Mouse (Mus musculus) lung, embryonic 15.5 days (tissue): ENCODE data around the gene Arf1. TPM values are rescaled to one million over a fixed set of nuclear protein-coding genes. Genes with fewer than 3 reads are reported as not detected.
"Not testable (repeated sequence)": the region's sequence is repeated elsewhere in the genome, so short reads cannot be mapped to it uniquely, and the experiment has no call there.

Source experiments
- ATAC-seq: fragments of 200-750 bp; cut with Nextera tagmentation; 2 replicates; pipeline ENCODE4 v1.8.0; 2017; ENCODE audit warnings: moderate number of reproducible peaks, borderline replicate concordance; ENCODE audit not compliant: low FRiP score, low TSS enrichment; ENCODE audit errors: extremely low read depth
- H3K27ac ChIP-seq: fragments of 300-500 bp; sonication (generic); 2 replicates; pipeline ENCODE4 v1.5.1; 2015; ENCODE audit warnings: moderate library complexity, mild to moderate bottlenecking, inconsistent platforms
- H3K27me3 ChIP-seq: fragments of 300-500 bp; sonication (generic); 2 replicates; pipeline ENCODE4 v1.6.1; 2015; ENCODE audit warnings: inconsistent platforms
- H3K36me3 ChIP-seq: fragments of 300-500 bp; sonication (generic); 2 replicates; pipeline ENCODE4 v1.6.1; 2015; ENCODE audit warnings: inconsistent platforms
- H3K4me1 ChIP-seq: fragments of 300-500 bp; sonication (generic); 2 replicates; pipeline ENCODE4 v1.6.1; 2015; ENCODE audit warnings: inconsistent platforms
- H3K4me2 ChIP-seq: fragments of 300-500 bp; sonication (generic); 2 replicates; pipeline ENCODE4 v1.6.1; 2015; ENCODE audit warnings: inconsistent platforms, mild to moderate bottlenecking, moderate library complexity
- H3K4me3 ChIP-seq: fragments of 300-500 bp; sonication (generic); 2 replicates; pipeline ENCODE4 v1.5.1; 2015; ENCODE audit warnings: mild to moderate bottlenecking, inconsistent platforms
- H3K9ac ChIP-seq: fragments of 300-500 bp; sonication (generic); 2 replicates; pipeline ENCODE4 v1.6.1; 2015; ENCODE audit warnings: inconsistent platforms
- H3K9me3 ChIP-seq: fragments of 300-500 bp; sonication (generic); 2 replicates; pipeline ENCODE4 v1.6.1; 2016; ENCODE audit warnings: inconsistent platforms
- WGBS: fragments of 180-500 bp; shearing (Covaris S2); methylation state at CpG from one replicate; pipeline ENCODE4 v1.1.7; 2015; 5-methylcytosine and 5-hydroxymethylcytosine counted together
- polyA plus RNA-seq: library from polyadenylated mRNA; unstranded; fragments of >200 nt; fragmentation: Nextera tagmentation; extraction: Ambion mirVana; gene quantifications from 2 replicates; pipeline ENCODE4 v1.2.1, GENCODE M21; 2015

The Arf1 gene
- polyA plus RNA-seq, 1 experiment from 2014 or later = 743 TPM

DNA sequence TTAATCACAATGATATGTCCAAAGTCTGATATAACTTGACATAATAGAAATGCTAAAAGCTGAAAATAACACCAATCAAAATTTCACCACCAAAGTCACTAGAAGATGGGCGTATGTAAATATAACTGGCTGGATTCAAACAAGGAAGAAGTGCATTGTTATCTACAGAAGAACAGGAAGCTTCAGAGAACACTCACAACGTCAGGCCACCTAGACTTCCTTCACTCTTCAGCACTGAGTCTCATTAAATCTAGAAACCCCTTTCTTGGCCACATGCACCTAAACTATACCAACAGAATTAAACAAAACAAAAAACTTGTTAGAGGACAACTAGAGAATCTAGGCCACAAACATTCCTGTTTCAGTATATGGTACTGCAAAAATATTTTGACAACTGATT, 3.6 kb downstream of the Arf1 start:
- ATAC-seq = no peak
- Histone ChIP-seq H3K4me2 (peak overlapping the region; percentile 73; the same call in 1 of the 2 replicates), H3K27ac (no peak overlapping the region), H3K9me3 (no peaks in the 10 kb centered on the region), H3K27me3 (no peaks in the 10 kb centered on the region), H3K36me3 (no peaks in the 10 kb centered on the region), H3K4me1 (peaks cover 69% of the 10 kb centered on the region), H3K4me3 (no peak overlapping the region), H3K9ac (no peak overlapping the region)
- WGBS = 26% methylated on average over 2 of the region's 2 CpGs

DNA sequence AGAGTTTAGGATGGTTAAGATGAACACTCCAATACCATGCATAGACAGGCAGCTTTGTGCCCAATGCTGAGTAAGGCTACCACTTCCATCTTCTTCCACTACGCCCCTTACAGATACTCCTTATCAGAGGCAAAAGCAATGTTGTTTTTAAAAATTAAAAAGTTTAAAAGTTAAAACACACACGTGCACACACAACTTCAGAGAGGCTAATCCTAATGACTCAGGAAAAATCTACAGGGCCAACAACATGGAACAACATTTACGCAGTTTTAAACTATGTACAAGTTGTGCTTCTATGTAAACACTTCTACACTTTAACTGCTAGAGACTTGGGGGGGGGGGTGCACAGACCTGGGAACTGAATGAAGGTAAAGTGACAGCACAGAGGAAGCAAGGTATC, 4.0 kb downstream of the Arf1 start:
- Histone ChIP-seq H3K36me3 (0 out of 2 replicates have a peak, but pooled peaks cover under 1% of the 10 kb centered on the region), H3K27ac (no peak overlapping the region), H3K27me3 (no peaks in the 10 kb centered on the region), H3K4me1 (peaks cover 72% of the 10 kb centered on the region), H3K4me2 (peak overlapping the region; percentile 73; the same call in 1 of the 2 replicates), H3K9me3 (no peaks in the 10 kb centered on the region), H3K4me3 (no peak overlapping the region), H3K9ac (no peak overlapping the region)
- 83% methylated on average over 3 of the region's 3 CpGs for WGBS
- ATAC-seq = no peak

DNA sequence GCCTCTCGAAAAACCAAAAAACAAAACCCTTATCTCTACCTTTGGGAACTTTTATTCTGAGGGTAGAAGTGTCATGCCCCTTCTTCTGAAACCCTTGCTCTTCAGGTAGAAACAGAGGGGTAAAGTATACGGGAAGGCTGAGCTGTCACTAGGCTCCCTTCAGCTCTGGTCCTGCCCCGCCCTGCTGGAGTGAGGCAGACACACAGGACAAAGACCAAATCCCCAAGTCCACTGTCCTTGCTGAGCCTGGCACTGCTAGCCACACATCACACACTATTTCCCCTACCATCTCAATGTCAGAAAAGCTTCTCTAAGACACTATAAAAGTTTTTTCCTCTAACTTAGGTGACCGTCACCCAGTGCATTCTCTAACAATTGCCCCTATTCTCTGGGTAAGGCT, 5.8 kb downstream of the Arf1 start:
- H3K4me3 ChIP-seq = no peak overlapping the region
- no peak overlapping the region for H3K4me2 ChIP-seq
- ATAC-seq = no peak
- H3K9ac ChIP-seq = no peak overlapping the region
- H3K4me1 ChIP-seq = peaks cover 83% of the 10 kb centered on the region
- H3K36me3 ChIP-seq = 0 out of 2 replicates have a peak, but pooled peaks cover 3% of the 10 kb centered on the region
- 82% methylated on average over 4 of the region's 4 CpGs for WGBS
- H3K27me3 ChIP-seq = no peaks in the 10 kb centered on the region
- no peaks in the 10 kb centered on the region for H3K9me3 ChIP-seq
- no peak overlapping the region for H3K27ac ChIP-seq

DNA sequence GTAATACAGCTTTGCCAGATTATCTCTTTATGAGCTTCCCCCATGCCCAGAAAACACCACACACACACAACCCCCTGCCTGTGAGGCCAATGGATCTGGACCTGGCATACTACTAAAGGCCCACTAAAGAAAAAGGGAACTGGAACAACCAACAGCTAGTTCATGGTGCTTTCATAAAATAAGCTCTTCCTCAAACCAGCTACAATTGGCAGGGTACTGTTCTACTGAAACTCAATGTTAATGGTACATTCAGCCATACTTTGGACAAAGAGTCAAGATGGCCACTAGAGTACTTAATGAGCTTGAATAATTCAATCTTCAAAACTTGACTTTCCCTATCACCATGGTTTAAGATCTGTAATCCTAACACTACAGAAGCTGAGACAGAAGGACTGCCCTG, 6.5 kb downstream of the Arf1 start:
- Histone ChIP-seq H3K9me3 (no peaks in the 10 kb centered on the region), H3K4me2 (no peak overlapping the region), H3K27ac (no peak overlapping the region), H3K4me3 (no peak overlapping the region), H3K27me3 (no peaks in the 10 kb centered on the region), H3K36me3 (0 out of 2 replicates have a peak, but pooled peaks cover 3% of the 10 kb centered on the region), H3K9ac (no peak overlapping the region), H3K4me1 (peaks cover 86% of the 10 kb centered on the region)
- ATAC-seq = no peak

DNA sequence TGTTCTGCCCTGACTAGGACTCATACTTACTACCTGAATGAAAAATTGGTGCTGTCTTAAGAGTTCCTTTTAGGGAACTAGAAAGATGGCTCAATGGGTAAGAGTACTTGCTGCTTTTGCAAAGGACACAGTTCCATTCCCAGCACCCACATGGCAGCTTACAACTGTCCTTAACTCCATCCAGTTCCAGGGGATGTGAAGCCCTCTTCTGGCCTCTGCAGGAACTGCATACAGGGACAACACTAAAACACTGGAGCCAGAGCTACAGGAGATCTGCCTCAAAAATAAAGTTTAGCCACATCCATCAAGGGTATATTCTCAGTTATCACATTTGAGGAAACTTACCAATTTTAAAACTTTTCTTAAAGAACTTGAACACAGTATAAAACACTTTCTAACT, 9.0 kb downstream of the Arf1 start:
- no peaks in the 10 kb centered on the region for H3K27me3 ChIP-seq
- peak overlapping the region; percentile 75 for H3K27ac ChIP-seq
- no peak; the same call in 1 of the 2 replicates for ATAC-seq
- H3K4me3 ChIP-seq = no peak overlapping the region
- H3K9ac ChIP-seq = no peak overlapping the region
- H3K36me3 ChIP-seq = 0 out of 2 replicates have a peak, but pooled peaks cover 6% of the 10 kb centered on the region
- no peaks in the 10 kb centered on the region for H3K9me3 ChIP-seq
- peak overlapping the region; percentile 29 for H3K4me2 ChIP-seq
- H3K4me1 ChIP-seq = peaks cover 65% of the 10 kb centered on the region

DNA sequence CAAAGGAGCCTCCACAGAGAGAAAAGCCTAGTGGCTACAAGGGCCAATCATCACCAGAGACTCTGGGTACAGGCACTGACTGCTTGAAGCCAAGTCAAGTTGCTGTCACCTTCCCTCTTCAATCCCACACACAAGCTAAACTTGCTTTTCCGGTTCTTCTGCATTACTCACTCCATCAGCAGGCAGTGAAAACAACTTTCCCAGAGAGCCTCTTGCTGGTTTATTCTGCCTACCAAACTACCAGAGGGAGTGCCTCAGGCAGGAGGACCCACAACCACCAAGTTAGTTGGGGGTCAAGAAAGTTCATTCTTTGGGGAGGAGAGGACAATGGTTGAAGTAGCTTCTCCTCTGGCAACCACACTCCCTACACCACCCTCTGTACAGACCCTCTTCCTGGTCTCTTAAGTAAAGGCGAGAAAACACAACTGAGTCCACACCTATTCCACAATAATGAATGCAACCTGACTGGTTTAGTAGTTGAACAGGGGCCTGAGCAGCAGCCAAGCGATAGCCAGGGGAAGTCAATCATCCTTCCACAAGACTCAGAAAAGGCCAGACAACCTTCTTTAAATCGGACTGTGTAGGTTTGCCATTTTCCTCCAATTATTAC, 9.6 kb downstream of the Arf1 start:
- H3K4me1 ChIP-seq = peaks cover 61% of the 10 kb centered on the region

DNA sequence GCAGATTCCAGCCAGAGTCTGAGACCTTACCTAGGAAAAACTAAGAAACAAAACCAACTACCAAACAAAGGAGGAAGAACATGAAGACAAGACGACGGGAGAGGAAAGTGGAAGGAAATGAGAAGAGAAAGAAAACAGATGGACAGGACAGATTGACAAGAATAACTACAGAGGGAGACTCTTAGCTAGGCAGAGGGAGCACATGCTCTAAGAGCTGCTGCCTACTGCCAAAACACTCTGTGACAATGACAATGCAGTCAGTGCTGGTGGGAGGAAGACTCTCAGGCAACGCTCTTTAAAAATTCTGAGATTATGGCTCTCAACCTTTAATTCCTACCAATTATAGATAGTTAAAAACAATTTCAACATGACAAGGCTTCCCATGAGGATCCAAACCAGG, 11.1 kb downstream of the Arf1 start:
- no peak for ATAC-seq
- 81% methylated on average over 3 of the region's 3 CpGs for WGBS
- H3K9me3 ChIP-seq = no peaks in the 10 kb centered on the region
- H3K27ac ChIP-seq = no peak overlapping the region
- peaks cover 55% of the 10 kb centered on the region for H3K4me1 ChIP-seq
- no peak overlapping the region for H3K9ac ChIP-seq
- no peak overlapping the region for H3K4me3 ChIP-seq
- H3K4me2 ChIP-seq = no peak overlapping the region
- no peaks in the 10 kb centered on the region for H3K27me3 ChIP-seq
- H3K36me3 ChIP-seq = peaks cover 18% of the 10 kb centered on the region

More for the DNA sequence above, 9.6 kb downstream of the Arf1 start:
- no peaks in the 10 kb centered on the region for H3K27me3 ChIP-seq
- H3K9me3 ChIP-seq = no peaks in the 10 kb centered on the region
- H3K27ac ChIP-seq = peak overlapping the region; percentile 75
- H3K9ac ChIP-seq = no peak overlapping the region
- peak; percentile 69 for ATAC-seq
- 0 out of 2 replicates have a peak, but pooled peaks cover 7% of the 10 kb centered on the region for H3K36me3 ChIP-seq
- WGBS = 59% methylated on average over 4 of the region's 4 CpGs
- H3K4me2 ChIP-seq = peak overlapping the region; percentile 29
- H3K4me3 ChIP-seq = no peak overlapping the region

DNA sequence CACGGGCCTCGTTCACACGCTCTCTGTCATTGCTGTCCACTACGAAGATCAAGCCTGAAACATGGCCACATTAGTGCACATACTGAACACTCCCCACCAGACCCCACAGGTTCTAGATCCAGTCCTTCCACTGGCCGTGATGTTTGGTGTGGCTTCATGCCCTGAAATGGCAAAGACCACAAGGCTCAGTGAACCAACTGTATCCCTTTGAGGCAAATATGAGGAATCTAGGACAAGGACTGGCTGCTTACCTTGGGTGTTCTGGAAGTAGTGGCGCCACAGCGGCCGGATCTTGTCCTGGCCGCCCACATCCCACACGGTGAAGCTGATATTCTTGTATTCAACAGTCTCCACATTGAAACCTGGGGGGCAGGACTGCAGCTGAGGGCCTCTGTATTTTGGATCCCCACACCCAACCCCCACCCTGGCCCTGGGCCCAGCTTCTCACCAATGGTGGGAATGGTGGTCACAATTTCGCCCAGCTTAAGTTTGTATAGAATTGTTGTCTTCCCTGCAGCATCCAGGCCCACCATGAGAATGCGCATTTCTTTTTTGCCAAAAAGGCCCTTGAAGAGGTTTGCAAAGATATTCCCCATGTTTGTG, 15.1 kb downstream of the Arf1 start:
- H3K4me1 ChIP-seq = peaks cover 39% of the 10 kb centered on the region
- H3K9me3 ChIP-seq = no peaks in the 10 kb centered on the region
- H3K4me2 ChIP-seq = no peak overlapping the region
- no peak overlapping the region for H3K4me3 ChIP-seq
- no peaks in the 10 kb centered on the region for H3K27me3 ChIP-seq
- H3K9ac ChIP-seq = no peak overlapping the region
- WGBS = 86% methylated on average over 12 of the region's 12 CpGs
- H3K36me3 ChIP-seq = peaks cover 41% of the 10 kb centered on the region
- H3K27ac ChIP-seq = no peak overlapping the region
- ATAC-seq = no peak

DNA sequence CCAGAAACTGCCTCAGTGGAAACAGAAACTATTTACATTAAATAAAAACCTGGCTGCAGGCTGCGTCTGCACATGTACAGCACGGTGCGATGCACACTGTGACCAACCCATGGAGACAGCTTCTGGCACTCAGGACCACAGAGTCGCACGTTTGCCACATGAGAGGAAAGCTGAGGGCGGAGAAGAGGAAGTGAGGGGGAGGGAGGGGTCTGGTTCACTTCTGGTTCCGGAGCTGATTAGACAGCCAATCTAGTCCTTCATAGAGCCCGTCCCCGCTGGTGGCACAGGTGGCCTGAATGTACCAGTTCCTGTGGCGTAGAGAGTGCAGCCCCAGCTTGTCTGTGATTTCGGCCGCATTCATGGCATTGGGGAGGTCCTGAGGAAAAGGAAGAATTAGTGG, 15.8 kb downstream of the Arf1 start:
- H3K27ac ChIP-seq, H3K27me3 ChIP-seq, H3K4me3 ChIP-seq, H3K9me3 ChIP-seq, H3K4me2 ChIP-seq, ATAC-seq, H3K9ac ChIP-seq: not testable (repeated sequence)
- H3K4me1 ChIP-seq = peaks cover 36% of the 10 kb centered on the region
- WGBS = 68% methylated on average over 12 of the region's 12 CpGs
- peaks cover 41% of the 10 kb centered on the region for H3K36me3 ChIP-seq

DNA sequence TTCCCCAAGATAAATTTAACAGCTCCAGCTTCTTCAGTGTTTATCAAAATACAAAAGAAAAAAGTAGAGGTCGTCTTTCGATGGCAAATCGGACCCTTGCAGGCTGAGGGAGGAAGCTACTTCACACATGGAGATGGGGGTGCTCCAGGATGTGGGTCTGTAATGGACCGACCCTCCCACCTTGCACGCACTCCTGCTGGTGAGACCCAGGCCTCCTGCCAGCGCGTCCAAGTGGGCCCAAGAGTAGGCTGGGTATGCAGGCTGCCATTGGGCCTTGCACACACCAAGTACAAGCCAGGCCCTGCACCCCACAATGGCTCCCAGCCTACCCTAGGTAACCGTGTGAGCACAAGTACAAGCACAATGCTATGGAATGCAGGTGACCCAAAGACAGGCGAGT, 16.5 kb downstream of the Arf1 start:
- H3K9ac ChIP-seq, H3K27me3 ChIP-seq, H3K9me3 ChIP-seq, H3K4me3 ChIP-seq, H3K4me2 ChIP-seq, ATAC-seq, H3K27ac ChIP-seq: not testable (repeated sequence)
- WGBS = 89% methylated on average over 9 of the region's 9 CpGs
- Histone ChIP-seq H3K36me3 (peaks cover 45% of the 10 kb centered on the region), H3K4me1 (peaks cover 31% of the 10 kb centered on the region)

DNA sequence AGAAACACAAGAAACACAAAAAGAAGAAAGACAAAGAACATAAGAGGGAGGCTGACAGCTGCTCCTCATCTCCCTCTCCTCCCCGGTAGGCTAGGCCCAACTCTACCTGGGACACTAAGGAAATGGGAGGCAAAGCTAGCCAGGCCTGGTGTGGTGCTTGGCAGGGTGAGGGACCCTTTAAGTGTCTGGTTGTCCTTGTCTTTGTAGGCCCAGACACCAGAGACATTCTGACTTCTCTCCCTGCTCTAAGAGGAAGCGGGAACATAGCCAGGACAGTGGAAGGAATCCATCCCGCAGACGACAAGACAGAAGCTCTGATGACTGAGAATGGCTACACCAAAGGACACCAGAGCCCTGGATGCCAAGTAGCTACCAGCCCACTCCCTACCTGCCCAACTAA, 18.1 kb downstream of the Arf1 start:
- H3K9ac ChIP-seq = no peak overlapping the region
- H3K36me3 ChIP-seq = peaks cover 57% of the 10 kb centered on the region
- H3K9me3 ChIP-seq = no peaks in the 10 kb centered on the region
- no peak overlapping the region for H3K4me2 ChIP-seq
- H3K4me1 ChIP-seq = peaks cover 26% of the 10 kb centered on the region
- ATAC-seq = no peak
- no peak overlapping the region for H3K27ac ChIP-seq
- no peaks in the 10 kb centered on the region for H3K27me3 ChIP-seq
- 74% methylated on average over 4 of the region's 4 CpGs for WGBS
- no peak overlapping the region for H3K4me3 ChIP-seq

DNA sequence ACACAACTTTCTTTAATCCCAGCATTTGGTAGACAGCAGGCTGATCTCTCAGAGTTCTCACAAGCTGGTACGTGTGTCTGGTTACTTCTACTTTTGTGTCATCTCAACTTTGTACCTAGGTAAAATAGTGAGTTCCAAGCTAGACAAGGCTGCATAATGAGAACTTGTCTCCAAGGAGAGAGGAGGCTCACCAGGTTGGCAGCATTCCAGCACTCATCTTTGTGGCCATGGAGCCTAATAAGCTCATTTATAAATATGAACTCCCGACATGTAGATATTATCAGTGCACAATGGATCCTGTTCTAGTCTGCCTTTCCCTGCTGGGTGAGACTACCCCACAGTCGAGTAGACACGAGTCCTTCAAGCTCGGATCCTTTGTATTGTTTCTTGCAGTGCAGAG, 18.5 kb downstream of the Arf1 start:
- Histone ChIP-seq H3K36me3 (peaks cover 58% of the 10 kb centered on the region), H3K4me3 (peak overlapping the region; percentile 89), H3K9me3 (no peaks in the 10 kb centered on the region), H3K27ac (peak overlapping the region; percentile 96), H3K27me3 (no peaks in the 10 kb centered on the region), H3K9ac (no peak overlapping the region), H3K4me1 (peaks cover 26% of the 10 kb centered on the region), H3K4me2 (peak overlapping the region; percentile 81)
- WGBS = 54% methylated on average over 5 of the region's 5 CpGs
- no peak for ATAC-seq
